Mouse (Mus musculus) ES-Bruce4 (cell line): ENCODE data around the gene Fut8.

Experiments
- CTCF ChIP-seq: IDR thresholded peaks from one replicate; pipeline ENCODE4 v1.8.1; 2011; ENCODE audit warnings: low read depth, low read length
- POLR2A ChIP-seq: IDR thresholded peaks from one replicate; pipeline ENCODE4 v1.8.1; 2011; ENCODE audit warnings: low read length; ENCODE audit not compliant: insufficient read depth

- TF ChIP-seq POLR2A (no peak), CTCF (no peak)
These were observed 281.7 kb downstream of the Fut8 start for GRCm38 (mm10) chr12:77519534-77520102.
